Mouse (Mus musculus) lung, adult 2 months (tissue): ENCODE measurements around the gene Secisbp2l. TPM values are rescaled to one million over a fixed set of nuclear protein-coding genes. Genes with fewer than 3 reads are reported as not detected.

Experiments
- DNase-seq: peaks from one replicate; pipeline ENCODE4 v3.0.0; 2022
- H3K4me1 ChIP-seq: fragments of 200-500 bp; 2 replicates; pipeline ENCODE4 v1.6.1; 2011; ENCODE audit warnings: low read length; ENCODE audit not compliant: control insufficient read depth, insufficient read depth
- H3K4me3 ChIP-seq: fragments of 200-500 bp; replicated peaks from 2 replicates; pipeline ENCODE3; 2011; ENCODE audit warnings: low read depth, mild to moderate bottlenecking, control low read depth, low read length; ENCODE audit errors: extremely low read depth
- CTCF ChIP-seq: fragments of 200-500 bp; IDR thresholded peaks from 2 replicates; pipeline ENCODE4 v1.5.1; 2011; ENCODE audit warnings: mild to moderate bottlenecking, low read length, control low read depth; ENCODE audit not compliant: insufficient read depth
- POLR2A ChIP-seq: fragments of 200-500 bp; IDR thresholded peaks from 2 replicates; pipeline ENCODE4 v1.6.1; 2011; ENCODE audit warnings: low read depth, mild to moderate bottlenecking, control low read depth, low read length, borderline replicate concordance; ENCODE audit errors: extremely low read depth
- WGBS: fragments of 180-500 bp; shearing (Covaris S2); methylation state at CpG from one replicate; pipeline ENCODE4 v1.1.7; 2018; 5-methylcytosine and 5-hydroxymethylcytosine counted together
- polyA plus RNA-seq: library from polyadenylated mRNA; depleted of rRNA; stranded (reverse); fragments of >200 nt; gene quantifications from 2 replicates; pipeline ENCODE4 v1.2.3, GENCODE M21; 2012

Secisbp2l gene
- polyA plus RNA-seq, 1 experiment = 29.1 TPM

GRCm38 (mm10) chr2:125739338-125739737 is 43.3 kb downstream of the Secisbp2l start:
- H3K4me1 ChIP-seq = no peaks in the 10 kb centered on the region
- DNase-seq = no peak
- no peak for TF ChIP-seq POLR2A
- TF ChIP-seq CTCF = no peak
- no peak overlapping the region for H3K4me3 ChIP-seq
- 77% methylated on average over 6 of the region's 6 CpGs for WGBS

- no peak for DNase-seq
- TF ChIP-seq CTCF (no peak), POLR2A (no peak)
- WGBS = 70% methylated on average over 5 of the region's 5 CpGs
- Histone ChIP-seq H3K4me3 (no peak overlapping the region), H3K4me1 (no peaks in the 10 kb centered on the region)
These were observed 44.0 kb downstream of the Secisbp2l start for GRCm38 (mm10) chr2:125738718-125739117.

DNA sequence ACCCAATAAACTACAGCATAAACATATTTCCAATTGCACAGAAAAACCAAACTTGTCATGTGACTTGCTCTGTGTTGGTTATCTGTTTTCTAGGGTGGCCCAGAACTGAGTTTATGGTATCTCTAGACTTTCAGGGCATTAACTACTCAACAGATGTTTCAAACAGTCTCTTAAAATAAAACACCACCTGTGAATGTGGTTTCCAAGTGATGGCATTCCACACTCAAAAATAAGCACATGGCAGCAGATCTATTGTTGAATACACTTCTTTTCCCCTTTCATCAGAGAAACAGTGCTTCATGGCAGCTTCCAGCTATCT is 46.7 kb downstream of the Secisbp2l start:
- TF ChIP-seq POLR2A (no peak), CTCF (no peak)
- DNase-seq = no peak
- Histone ChIP-seq H3K4me3 (no peak overlapping the region), H3K4me1 (peaks cover 2% of the 10 kb centered on the region)

GRCm38 (mm10) chr2:125735333-125736024 is 47.2 kb downstream of the Secisbp2l start:
- TF ChIP-seq POLR2A (no peak), CTCF (no peak)
- DNase-seq = no peak
- WGBS = 50% methylated on average over 2 of the region's 2 CpGs

DNA sequence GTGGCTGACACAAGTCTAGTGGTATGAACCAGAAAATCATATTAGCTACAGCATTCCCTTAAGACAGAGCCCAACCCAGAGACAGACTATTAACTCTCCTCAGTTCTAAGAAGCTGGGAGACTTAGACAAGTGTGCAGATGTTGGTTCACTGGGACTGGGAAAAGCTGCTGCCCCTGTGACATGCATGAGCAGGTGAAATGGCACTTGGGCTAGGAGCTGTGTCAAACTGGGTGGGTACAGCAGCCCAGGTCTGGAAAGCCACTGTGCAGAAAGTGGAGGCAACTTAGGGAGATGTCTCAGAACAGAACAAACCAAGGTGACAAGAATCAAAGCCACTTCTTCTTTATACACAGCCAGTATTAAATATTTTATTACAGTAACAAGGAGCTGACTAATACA is 47.9 kb downstream of the Secisbp2l start:
- Histone ChIP-seq H3K4me3 (no peak overlapping the region), H3K4me1 (peaks cover 2% of the 10 kb centered on the region)
- TF ChIP-seq CTCF (no peak), POLR2A (no peak)
- no peak for DNase-seq

More at GRCm38 (mm10) chr2:125735333-125736024, 47.2 kb downstream of the Secisbp2l start:
- Histone ChIP-seq H3K4me3 (no peak overlapping the region), H3K4me1 (peaks cover 2% of the 10 kb centered on the region)

GRCm38 (mm10) chr2:125731763-125732560 is 50.7 kb downstream of the Secisbp2l start:
- Histone ChIP-seq H3K4me1 (peaks cover 2% of the 10 kb centered on the region), H3K4me3 (peak overlapping the region; percentile 26)
- TF ChIP-seq CTCF = peak; percentile 94
- TF ChIP-seq POLR2A = no peak
- 9% methylated on average over 35 of the region's 35 CpGs for WGBS
- peak; percentile 92 for DNase-seq

- no peak overlapping the region for H3K4me3 ChIP-seq
- TF ChIP-seq POLR2A = no peak
- no peak for TF ChIP-seq CTCF
- WGBS = 18% methylated on average over 16 of the region's 16 CpGs
- no peak for DNase-seq
- H3K4me1 ChIP-seq = peaks cover 5% of the 10 kb centered on the region
These were observed 58.0 kb downstream of the Secisbp2l start for GRCm38 (mm10) chr2:125724546-125725114.

- peaks cover 5% of the 10 kb centered on the region for H3K4me1 ChIP-seq
- under 1% methylated on average over 15 of the region's 15 CpGs for WGBS
- H3K4me3 ChIP-seq = peak within 1 kb of the TSS; percentile 29
- TF ChIP-seq CTCF (no peak), POLR2A (no peak)
- no peak for DNase-seq
These were observed 58.6 kb downstream of the Secisbp2l start, which contains the start of gene Shc4 for GRCm38 (mm10) chr2:125724086-125724430. Gene Shc4, minus strand, starts transcription at chr2:125724148.

DNA sequence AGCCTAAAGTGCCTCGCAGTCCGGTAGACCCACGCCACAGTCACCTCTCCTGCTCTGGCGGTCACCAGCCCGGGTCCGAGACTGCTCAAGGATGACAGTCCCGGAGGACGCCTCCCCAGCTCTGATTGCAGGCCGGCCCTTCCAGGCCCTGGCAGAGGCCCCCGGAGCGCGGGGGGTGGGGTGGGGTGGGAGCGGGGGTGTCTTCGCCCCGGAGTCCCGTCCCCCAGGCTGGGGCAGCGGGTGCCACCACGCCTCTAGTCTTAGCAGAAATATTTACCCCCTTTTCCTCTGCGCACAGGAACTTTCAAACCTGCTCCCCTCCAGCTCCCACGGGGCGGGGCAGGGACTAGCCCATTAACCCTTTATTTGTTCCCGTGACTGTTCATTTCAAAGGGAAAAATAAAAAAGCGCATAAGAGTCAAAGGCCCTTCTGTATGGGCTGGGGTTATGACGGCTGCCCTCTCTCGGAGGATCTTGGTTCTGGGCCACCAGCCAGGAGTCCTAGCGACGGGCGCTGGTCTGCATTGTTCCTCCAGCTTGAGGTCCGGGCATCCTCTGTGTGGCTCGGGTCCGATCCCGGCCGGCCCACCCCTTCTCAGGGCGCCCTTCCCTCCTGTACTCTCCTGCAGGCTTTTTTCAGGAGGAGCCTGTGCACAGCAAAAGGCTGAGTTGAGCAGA is 59.1 kb downstream of the Secisbp2l start:
- TF ChIP-seq CTCF = no peak
- no peak for TF ChIP-seq POLR2A
- 1% methylated on average over 34 of the region's 34 CpGs for WGBS
- Histone ChIP-seq H3K4me1 (peaks cover 5% of the 10 kb centered on the region), H3K4me3 (peak overlapping the region; percentile 29)
- peak; percentile 31 for DNase-seq
